Mouse (Mus musculus): ENCODE measurements around the gene Bcar3.
A peak's percentile ranks its signal among the peaks of the same experiment; 100 is the strongest.

Bcar3 gene

GRCm38 (mm10) chr3:122292300-122293222 lies 1.4 kb upstream of the Bcar3 start:
- DNase-seq (ENCODE audit: low spot score), result peak; percentile 81

GRCm38 (mm10) chr3:122293223-122293953 lies 548 bp upstream of the Bcar3 start:
- peak; percentile 62 for DNase-seq (ENCODE audit: low spot score)

DNA sequence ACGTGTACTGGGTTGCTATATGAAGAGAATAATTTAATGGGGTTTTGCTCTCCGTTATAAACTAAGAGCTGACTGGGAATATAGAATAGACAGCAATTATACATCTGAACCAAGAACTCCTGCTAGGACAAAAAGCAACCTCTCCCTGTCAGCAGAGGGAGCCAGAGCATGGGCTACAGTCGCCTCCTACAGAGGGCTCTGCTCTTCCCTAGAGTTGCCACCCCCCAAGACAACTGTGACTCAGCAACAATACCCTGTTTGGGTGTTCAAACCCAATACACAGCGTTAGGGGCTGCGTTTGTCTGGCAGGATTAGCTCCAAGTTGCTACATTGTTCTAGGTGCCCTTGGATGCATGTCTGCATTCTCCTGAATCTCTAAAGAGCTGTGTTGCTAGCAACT lies 1.6 kb downstream of the Bcar3 start:
- DNase-seq (ENCODE audit: low spot score), result peak; percentile 56

GRCm38 (mm10) chr3:122296979-122297378 lies 3.0 kb downstream of the Bcar3 start:
- DNase-seq (ENCODE audit: low spot score), result no peak

- DNase-seq (ENCODE audit: low spot score), result peak; percentile 72
Observed at GRCm38 (mm10) chr3:122300983-122301919, 7.3 kb downstream of the Bcar3 start.

GRCm38 (mm10) chr3:122304560-122304959 lies 10.6 kb downstream of the Bcar3 start:
- no peak for DNase-seq (ENCODE audit: low spot score)

GRCm38 (mm10) chr3:122307894-122308671 lies 14.1 kb downstream of the Bcar3 start:
- DNase-seq (ENCODE audit: low spot score), result no peak

GRCm38 (mm10) chr3:122308981-122309380 lies 15.0 kb downstream of the Bcar3 start:
- DNase-seq (ENCODE audit: low spot score), result no peak

GRCm38 (mm10) chr3:122312078-122312477 lies 18.1 kb downstream of the Bcar3 start:
- DNase-seq (ENCODE audit: low spot score), result peak; percentile 58

DNA sequence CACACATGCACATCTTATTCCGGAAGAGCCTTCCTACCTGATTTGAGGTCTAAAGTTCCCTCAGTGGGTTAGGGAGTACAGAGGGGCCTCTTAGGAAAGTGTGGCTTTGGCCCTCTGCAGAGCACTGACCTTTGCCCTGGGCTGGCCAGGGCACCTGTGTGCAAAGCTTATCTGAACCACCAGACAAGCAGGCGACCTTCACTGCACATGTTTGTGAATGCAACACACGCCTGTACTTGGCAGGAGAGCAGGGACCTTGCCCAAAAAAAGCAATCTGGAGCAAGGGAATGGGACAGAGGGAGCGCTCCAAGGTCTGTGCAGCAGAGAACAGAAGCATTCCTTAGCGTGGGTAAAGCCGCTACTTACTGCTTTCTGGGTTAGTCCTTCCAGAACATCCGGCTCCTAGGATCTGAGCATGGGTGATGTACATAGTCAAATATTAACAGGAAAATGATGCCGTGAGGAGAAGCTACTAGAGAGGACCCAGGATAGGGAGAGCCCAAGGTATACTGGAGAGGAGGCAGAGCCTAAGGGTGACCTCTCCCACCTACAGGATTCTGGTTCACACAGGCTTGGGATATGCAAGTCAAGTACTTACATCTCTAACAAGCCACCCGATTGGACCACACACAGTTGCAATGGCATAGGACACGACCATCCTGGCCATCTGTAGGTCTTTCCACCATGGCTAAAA lies 19.1 kb downstream of the Bcar3 start:
- no peak for DNase-seq (ENCODE audit: low spot score)

GRCm38 (mm10) chr3:122313936-122314335 lies 20.0 kb downstream of the Bcar3 start:
- no peak for DNase-seq (ENCODE audit: low spot score)

DNA sequence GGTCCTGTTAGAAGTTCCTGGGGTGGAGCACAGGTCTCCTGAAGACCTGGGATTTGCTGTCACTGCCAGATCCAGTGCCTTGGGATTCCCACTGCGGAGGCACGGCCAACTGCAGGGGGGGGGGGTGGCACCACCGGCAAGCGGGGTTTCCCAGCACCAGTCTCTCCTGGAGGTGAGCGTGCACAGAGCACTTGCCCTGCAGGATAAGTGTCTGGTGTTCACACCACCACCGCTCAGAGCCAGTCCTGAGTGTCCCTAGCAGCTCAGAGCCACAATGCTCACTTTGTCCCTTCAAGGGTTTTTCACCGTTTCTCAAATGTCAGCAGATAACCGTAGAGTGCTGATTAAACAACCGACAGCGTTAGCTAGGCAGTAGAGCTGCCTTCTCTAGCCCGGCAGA lies 22.7 kb downstream of the Bcar3 start:
- DNase-seq (ENCODE audit: low spot score), result no peak

- no peak for DNase-seq (ENCODE audit: low spot score)
Observed at GRCm38 (mm10) chr3:122317339-122317738, 23.4 kb downstream of the Bcar3 start.

DNA sequence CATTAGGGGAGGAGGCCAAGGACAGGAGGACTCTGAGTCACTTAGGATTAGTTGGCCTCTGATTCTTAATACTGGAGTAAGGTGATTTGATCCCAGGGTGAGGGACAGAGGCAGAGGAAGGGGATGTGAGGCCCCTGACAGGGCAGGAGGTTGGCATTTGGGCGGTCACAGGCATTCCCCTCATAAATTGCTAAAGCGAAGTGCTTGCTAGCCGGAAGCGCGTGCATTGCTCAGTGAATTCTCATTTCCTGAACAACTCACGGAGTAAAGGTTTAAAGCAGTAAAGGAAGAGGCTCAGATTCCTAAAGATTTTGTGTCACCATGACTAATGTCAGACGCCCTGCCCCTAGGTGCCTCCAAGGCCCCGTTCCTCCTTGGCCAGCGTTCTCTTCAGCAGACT lies 28.3 kb downstream of the Bcar3 start:
- no peak for DNase-seq (ENCODE audit: low spot score)

DNA sequence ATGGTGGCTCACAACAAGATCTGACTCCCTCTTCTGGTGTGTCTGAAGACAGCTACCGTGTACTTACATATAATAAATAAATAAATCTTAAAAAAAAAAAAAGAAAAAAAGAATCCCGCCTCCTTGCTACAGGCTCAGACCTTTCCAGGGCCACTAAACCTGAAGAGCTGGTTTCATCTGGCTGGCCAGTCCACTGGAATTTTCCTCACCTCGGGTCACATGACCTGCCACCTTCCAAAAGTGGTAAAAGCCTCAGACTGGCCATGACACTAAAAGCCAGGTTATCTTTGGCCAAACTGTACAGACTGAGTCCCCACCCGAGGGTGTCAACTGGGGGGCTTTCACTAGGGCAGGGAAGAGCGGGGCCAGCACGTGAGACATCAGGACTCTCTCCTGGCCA lies 29.9 kb downstream of the Bcar3 start:
- DNase-seq (ENCODE audit: low spot score), result no peak

DNA sequence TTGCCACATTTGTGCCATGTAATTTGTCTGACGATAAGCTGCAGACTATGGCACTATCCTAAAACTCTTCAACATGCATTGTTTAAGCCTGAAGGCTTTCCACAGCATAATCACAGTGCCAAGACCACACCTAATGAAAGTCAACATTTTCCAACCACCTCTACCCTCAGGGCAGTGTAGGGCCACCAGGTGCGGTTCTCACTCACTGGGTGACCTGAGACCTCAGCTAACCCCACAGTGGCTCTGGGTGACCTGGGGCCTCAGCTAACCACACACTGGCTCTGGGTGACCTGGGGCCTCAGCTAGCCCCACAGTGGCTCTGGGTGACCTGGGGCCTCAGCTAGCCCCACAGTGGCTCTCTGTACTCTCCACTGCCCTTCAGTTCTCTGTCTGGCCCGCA lies 30.6 kb downstream of the Bcar3 start:
- no peak for DNase-seq (ENCODE audit: low spot score)

GRCm38 (mm10) chr3:122330484-122330883 lies 36.5 kb downstream of the Bcar3 start:
- no peak for DNase-seq (ENCODE audit: low spot score)

- no peak for DNase-seq (ENCODE audit: low spot score)
Observed at GRCm38 (mm10) chr3:122333493-122333892, 39.6 kb downstream of the Bcar3 start.

GRCm38 (mm10) chr3:122333902-122334301 lies 40.0 kb downstream of the Bcar3 start:
- no peak for DNase-seq (ENCODE audit: low spot score)

DNA sequence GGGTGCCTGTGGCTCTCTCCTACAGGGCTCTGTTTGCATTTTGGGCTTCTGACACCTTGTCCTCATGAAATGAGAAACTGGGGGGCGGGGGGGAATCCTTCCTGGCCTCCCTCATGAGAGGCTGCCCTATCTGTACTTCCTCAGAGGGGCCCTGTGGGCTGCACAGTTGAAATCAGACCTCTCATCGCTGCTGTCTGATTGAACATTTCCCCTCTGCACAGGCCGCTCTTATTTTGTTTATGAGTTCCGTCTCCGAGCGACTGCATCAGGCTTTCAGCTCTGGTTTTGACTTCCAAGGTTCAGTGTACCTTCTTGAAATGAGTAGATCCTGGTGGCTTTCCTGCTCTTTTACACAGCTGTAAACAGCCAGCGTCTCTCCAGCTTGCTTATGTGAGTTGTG lies 40.4 kb downstream of the Bcar3 start:
- DNase-seq (ENCODE audit: low spot score), result no peak

DNA sequence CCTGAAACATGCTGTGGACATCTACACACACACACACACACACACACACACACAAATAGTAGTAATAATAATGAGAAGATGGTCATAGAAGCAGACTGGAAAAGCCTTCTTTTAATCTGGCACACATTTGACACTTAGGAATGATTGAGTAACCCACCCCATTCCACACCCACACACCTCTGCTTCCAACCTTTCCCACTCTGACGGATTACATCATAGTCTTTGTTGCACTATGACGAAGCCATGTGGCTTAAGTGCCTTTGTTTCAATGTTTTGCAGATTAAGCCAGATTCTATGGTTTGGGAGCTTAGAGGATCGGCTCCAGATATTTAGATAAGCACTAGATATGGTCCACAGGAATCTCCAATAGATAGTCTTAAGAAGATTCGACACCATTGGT lies 42.1 kb downstream of the Bcar3 start:
- DNase-seq (ENCODE audit: low spot score), result no peak
